Mouse (Mus musculus) intestine, postnatal 0 days (tissue): ENCODE results near the gene Ick. TPM values are rescaled to one million over a fixed set of nuclear protein-coding genes. Genes with fewer than 3 reads are reported as not detected.

Experiments used
- ATAC-seq: fragments of 200-750 bp; cut with Nextera tagmentation; 2 replicates; pipeline ENCODE4 v1.8.0; 2017; ENCODE audit warnings: mild to moderate bottlenecking, moderate TSS enrichment, moderate library complexity
- H3K27ac ChIP-seq: fragments of 300-500 bp; sonication (generic); 2 replicates; pipeline ENCODE4 v1.5.1; 2014; ENCODE audit warnings: mild to moderate bottlenecking, low read depth, low read length, moderate library complexity
- H3K27me3 ChIP-seq: fragments of 300-500 bp; sonication (generic); replicated peaks from 2 replicates; pipeline ENCODE4 v1.6.1; 2014; ENCODE audit warnings: low read length, mixed read lengths; ENCODE audit not compliant: control insufficient read depth, insufficient read depth
- H3K36me3 ChIP-seq: fragments of 300-500 bp; sonication (generic); 2 replicates; pipeline ENCODE4 v1.6.1; 2014; ENCODE audit warnings: mild to moderate bottlenecking, moderate library complexity; ENCODE audit not compliant: control insufficient read depth, insufficient read depth
- H3K4me1 ChIP-seq: fragments of 300-500 bp; sonication (generic); replicated peaks from 2 replicates; pipeline ENCODE4 v1.6.1; 2014; ENCODE audit warnings: antibody characterized with exemption, low read length, mixed read lengths; ENCODE audit not compliant: control insufficient read depth, insufficient read depth
- H3K4me2 ChIP-seq: fragments of 300-500 bp; sonication (generic); replicated peaks from 2 replicates; pipeline ENCODE4 v1.6.1; 2014; ENCODE audit warnings: low read depth, mild to moderate bottlenecking, moderate library complexity
- H3K4me3 ChIP-seq: fragments of 300-500 bp; sonication (generic); 2 replicates; pipeline ENCODE4 v1.5.1; 2014; ENCODE audit warnings: low read depth, low read length
- H3K9ac ChIP-seq: fragments of 300-500 bp; sonication (generic); 2 replicates; pipeline ENCODE4 v1.6.1; 2014; ENCODE audit warnings: mild to moderate bottlenecking, low read depth, low read length
- H3K9me3 ChIP-seq: fragments of 300-500 bp; sonication (generic); 2 replicates; pipeline ENCODE4 v1.6.1; 2016; ENCODE audit warnings: mixed run types; ENCODE audit not compliant: control insufficient read depth
- CTCF ChIP-seq: sonication (generic); IDR thresholded peaks from 2 replicates; pipeline ENCODE4 v1.5.1; 2016; ENCODE audit warnings: low read depth, mild to moderate bottlenecking, control low read depth, antibody characterized with exemption, moderate library complexity
- WGBS: fragments of 180-500 bp; shearing (Covaris S2); extraction: QIAGEN DNeasy Blood & Tissue Kit; methylation state at CpG from one replicate; pipeline ENCODE4 v1.1.7; 2014; 5-methylcytosine and 5-hydroxymethylcytosine counted together
- polyA plus RNA-seq: library from polyadenylated mRNA; unstranded; fragments of >200 nt; fragmentation: Nextera tagmentation; extraction: Ambion mirVana; gene quantifications from 2 replicates; pipeline ENCODE4 v1.2.1, GENCODE M21; 2015

Ick gene
- polyA plus RNA-seq, 1 experiment from 2014 or later, result 27.3 TPM

DNA sequence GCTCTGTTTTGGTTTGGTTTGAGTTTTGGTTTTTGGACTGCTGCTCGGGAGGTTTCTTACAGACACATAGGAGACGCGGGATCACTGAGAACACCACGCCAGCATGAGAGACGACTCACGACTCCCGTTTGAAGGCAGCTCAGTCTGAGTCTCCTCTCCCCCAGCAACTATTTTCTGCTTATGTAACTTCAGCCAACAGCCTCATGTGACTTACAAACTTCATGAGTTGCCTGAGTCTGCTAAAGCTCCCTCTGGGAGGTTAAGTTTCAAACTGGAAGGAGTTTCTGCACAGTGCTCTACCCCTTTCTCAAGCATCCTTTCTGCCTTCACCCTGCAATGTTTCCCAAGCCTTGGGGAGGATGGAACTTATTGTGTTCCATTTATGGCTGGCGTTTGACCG, 76.7 kb downstream of the Ick start:
- no peaks in the 10 kb centered on the region for H3K27me3 ChIP-seq
- no peak overlapping the region for H3K4me3 ChIP-seq
- ATAC-seq, result no peak
- no peaks in the 10 kb centered on the region for H3K9me3 ChIP-seq
- no peaks in the 10 kb centered on the region for H3K36me3 ChIP-seq
- no peak overlapping the region for H3K27ac ChIP-seq
- H3K4me1 ChIP-seq, result 0 out of 2 replicates have a peak, but pooled peaks cover under 1% of the 10 kb centered on the region
- 85% methylated on average over 9 of the region's 9 CpGs for WGBS
- TF ChIP-seq CTCF, result no peak
- H3K9ac ChIP-seq, result no peak overlapping the region
- no peak overlapping the region for H3K4me2 ChIP-seq

DNA sequence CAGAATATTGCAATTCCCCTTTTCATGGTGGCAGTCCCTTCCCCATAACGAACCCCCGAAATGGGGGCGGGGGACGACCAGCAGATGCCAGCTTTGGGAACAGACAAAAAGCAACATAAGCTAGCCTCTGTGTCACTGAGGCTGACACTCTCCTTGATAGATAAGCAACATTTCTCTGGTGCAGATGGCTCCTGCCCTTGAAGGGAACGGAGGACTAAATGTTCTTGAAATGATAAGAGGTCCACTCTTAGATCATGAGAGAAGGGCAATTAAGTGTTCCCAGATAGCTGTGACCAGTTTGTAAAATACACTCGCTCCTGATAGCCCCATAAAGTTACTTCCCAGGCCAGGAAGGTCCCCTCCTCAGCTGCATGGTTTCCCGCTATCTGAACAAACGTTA, 79.9 kb downstream of the Ick start:
- H3K36me3 ChIP-seq, result no peaks in the 10 kb centered on the region
- no peaks in the 10 kb centered on the region for H3K27me3 ChIP-seq
- H3K4me1 ChIP-seq, result 0 out of 2 replicates have a peak, but pooled peaks cover 2% of the 10 kb centered on the region
- no peak overlapping the region for H3K9ac ChIP-seq
- ATAC-seq, result no peak
- TF ChIP-seq CTCF, result no peak
- 59% methylated on average over 8 of the region's 8 CpGs for WGBS
- H3K4me3 ChIP-seq, result no peak overlapping the region
- no peak overlapping the region for H3K4me2 ChIP-seq
- H3K27ac ChIP-seq, result no peak overlapping the region
- H3K9me3 ChIP-seq, result no peaks in the 10 kb centered on the region

- Histone ChIP-seq H3K27me3 (no peaks in the 10 kb centered on the region), H3K4me3 (peak overlapping the region; percentile 25), H3K27ac (no peak overlapping the region), H3K4me1 (0 out of 2 replicates have a peak, but pooled peaks cover 2% of the 10 kb centered on the region), H3K9ac (no peak overlapping the region), H3K9me3 (no peaks in the 10 kb centered on the region), H3K36me3 (no peaks in the 10 kb centered on the region), H3K4me2 (peak overlapping the region; percentile 61)
- no peak for TF ChIP-seq CTCF
- ATAC-seq, result no peak
- WGBS, result 7% methylated on average over 19 of the region's 19 CpGs
These were observed 82.0 kb downstream of the Ick start for GRCm38 (mm10) chr9:78190651-78191634.

DNA sequence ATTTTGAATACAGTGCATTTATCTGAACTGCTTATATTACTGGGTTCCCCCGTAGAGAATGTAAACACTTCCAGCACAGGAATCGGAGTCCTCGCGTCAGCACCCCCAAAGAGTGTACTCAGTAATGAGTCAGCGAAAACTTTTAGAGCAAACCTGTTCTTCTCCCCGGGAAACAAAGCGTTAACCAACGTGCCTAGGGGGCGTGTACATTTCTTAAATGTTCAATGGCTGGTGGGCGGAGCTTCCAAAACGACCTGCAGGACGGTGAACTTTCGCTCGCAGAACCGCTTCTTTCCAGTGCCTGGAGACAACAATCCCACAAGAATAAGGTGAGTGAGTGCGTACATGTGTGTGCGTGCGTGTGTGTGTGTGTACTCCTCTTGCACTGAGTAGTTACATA, 82.7 kb downstream of the Ick start:
- no peaks in the 10 kb centered on the region for H3K27me3 ChIP-seq
- H3K27ac ChIP-seq, result no peak overlapping the region
- 0 out of 2 replicates have a peak, but pooled peaks cover 2% of the 10 kb centered on the region for H3K4me1 ChIP-seq
- no peaks in the 10 kb centered on the region for H3K9me3 ChIP-seq
- peak; percentile 65 for ATAC-seq
- peak overlapping the region; percentile 25 for H3K4me3 ChIP-seq
- TF ChIP-seq CTCF, result 0 out of 2 replicates have a peak, but pooled peaks have one; percentile 24
- H3K4me2 ChIP-seq, result peak overlapping the region; percentile 61
- under 1% methylated on average over 18 of the region's 18 CpGs for WGBS
- H3K36me3 ChIP-seq, result no peaks in the 10 kb centered on the region
- H3K9ac ChIP-seq, result no peak overlapping the region

DNA sequence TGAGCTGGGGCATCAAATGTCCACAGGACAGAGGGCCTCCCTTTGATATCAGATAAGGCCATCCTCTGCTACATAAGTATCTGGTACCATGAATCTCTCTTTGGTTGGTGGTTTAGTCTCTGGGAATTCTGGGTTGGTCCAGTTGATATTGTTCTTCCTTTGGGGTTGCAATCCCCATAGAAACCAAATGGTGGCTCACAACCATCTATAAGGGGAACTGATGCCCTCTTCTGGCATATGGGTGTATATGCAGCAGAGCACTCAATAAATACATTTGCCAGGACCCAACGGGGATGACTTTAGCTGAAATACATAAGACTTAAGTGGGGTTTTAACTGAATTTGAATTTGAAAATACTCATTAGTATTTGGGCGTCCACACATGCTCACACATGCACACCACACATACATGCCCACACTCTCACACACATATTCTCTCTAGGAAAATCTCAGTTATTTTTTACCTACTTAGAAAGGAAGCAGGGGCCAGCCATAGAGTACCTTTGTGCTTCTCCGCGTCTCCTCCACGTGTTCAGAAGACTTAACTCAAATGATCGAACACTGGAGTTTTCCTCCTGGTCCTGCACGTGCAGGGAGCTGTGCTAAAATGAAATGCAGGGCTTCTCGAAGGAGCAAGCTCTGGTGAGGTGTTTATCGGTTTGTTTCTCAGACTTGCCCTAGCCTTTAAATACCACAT, 85.1 kb downstream of the Ick start:
- ATAC-seq, result no peak
- H3K4me1 ChIP-seq, result 0 out of 2 replicates have a peak, but pooled peaks cover 2% of the 10 kb centered on the region
- 41% methylated on average over 9 of the region's 9 CpGs for WGBS
- no peak overlapping the region for H3K4me3 ChIP-seq
- no peak overlapping the region for H3K27ac ChIP-seq
- peak; percentile 94 for TF ChIP-seq CTCF
- no peak overlapping the region for H3K9ac ChIP-seq
- no peaks in the 10 kb centered on the region for H3K27me3 ChIP-seq
- H3K4me2 ChIP-seq, result no peak overlapping the region
- no peaks in the 10 kb centered on the region for H3K36me3 ChIP-seq
- no peaks in the 10 kb centered on the region for H3K9me3 ChIP-seq

DNA sequence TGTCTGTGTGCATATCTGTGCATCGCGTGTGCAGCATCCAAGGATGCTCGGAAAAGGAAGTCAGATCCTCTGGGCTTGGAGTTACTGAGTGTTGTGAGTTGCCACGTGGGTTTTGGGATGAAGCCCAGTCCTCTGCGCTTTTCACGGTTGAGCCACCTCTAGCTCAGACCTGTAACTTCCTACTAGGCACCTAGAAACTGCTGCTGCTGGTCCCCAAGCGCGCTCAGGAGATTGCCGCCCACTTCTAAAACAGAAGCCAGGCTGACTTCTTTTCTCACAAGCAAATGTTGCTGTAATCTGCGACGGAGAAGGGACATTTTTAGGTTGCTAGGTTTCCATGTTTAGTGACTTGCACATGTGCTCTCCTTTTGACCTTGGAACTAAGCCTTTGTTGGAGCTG, 86.0 kb downstream of the Ick start:
- 0 out of 2 replicates have a peak, but pooled peaks cover 2% of the 10 kb centered on the region for H3K4me1 ChIP-seq
- no peak for ATAC-seq
- no peaks in the 10 kb centered on the region for H3K36me3 ChIP-seq
- TF ChIP-seq CTCF, result no peak
- 79% methylated on average over 11 of the region's 11 CpGs for WGBS
- H3K27me3 ChIP-seq, result no peaks in the 10 kb centered on the region
- H3K9me3 ChIP-seq, result no peaks in the 10 kb centered on the region
- H3K4me2 ChIP-seq, result no peak overlapping the region
- H3K27ac ChIP-seq, result no peak overlapping the region
- no peak overlapping the region for H3K4me3 ChIP-seq
- H3K9ac ChIP-seq, result no peak overlapping the region
